Mouse (Mus musculus) midbrain, postnatal 0 days (tissue): ENCODE results near the gene Cdr2l. TPM values are rescaled to one million over a fixed set of nuclear protein-coding genes. Genes with fewer than 3 reads are reported as not detected.

Experiments used
- ATAC-seq: fragments of 200-750 bp; cut with Nextera tagmentation; 2 replicates; pipeline ENCODE4 v1.8.0; 2017; ENCODE audit warnings: moderate number of reproducible peaks, mild to moderate bottlenecking, moderate TSS enrichment, moderate library complexity; ENCODE audit not compliant: low FRiP score
- DNase-seq: peaks from one replicate; pipeline ENCODE4 v3.0.0-alpha.2; 2015; ENCODE audit warnings: low spot score
- H3K27ac ChIP-seq: fragments of 300-500 bp; sonication (generic); 2 replicates; pipeline ENCODE4 v1.5.1; 2014; ENCODE audit warnings: low read depth, mild to moderate bottlenecking, low read length, mixed read lengths
- H3K27me3 ChIP-seq: fragments of 300-500 bp; sonication (generic); 2 replicates; pipeline ENCODE4 v1.6.1; 2014; ENCODE audit warnings: low read length, control low read depth, mixed read lengths; ENCODE audit not compliant: insufficient read depth
- H3K36me3 ChIP-seq: fragments of 300-500 bp; sonication (generic); 2 replicates; pipeline ENCODE4 v1.6.1; 2014; ENCODE audit warnings: low read length, control low read depth, mixed read lengths; ENCODE audit not compliant: insufficient read depth
- H3K4me1 ChIP-seq: fragments of 300-500 bp; sonication (generic); 2 replicates; pipeline ENCODE4 v1.6.1; 2014; ENCODE audit warnings: mild to moderate bottlenecking, control low read depth, antibody characterized with exemption, low read length, mixed read lengths; ENCODE audit not compliant: insufficient read depth
- H3K4me2 ChIP-seq: fragments of 300-500 bp; sonication (generic); 2 replicates; pipeline ENCODE4 v1.6.1; 2014; ENCODE audit warnings: low read depth, mild to moderate bottlenecking, low read length, mixed read lengths; ENCODE audit not compliant: poor library complexity, severe bottlenecking
- H3K4me3 ChIP-seq: fragments of 300-500 bp; sonication (generic); 2 replicates; pipeline ENCODE4 v1.5.1; 2014; ENCODE audit warnings: low read depth, mild to moderate bottlenecking, low read length, moderate library complexity
- H3K9ac ChIP-seq: fragments of 300-500 bp; sonication (generic); replicated peaks from 2 replicates; pipeline ENCODE4 v1.6.1; 2014; ENCODE audit warnings: mild to moderate bottlenecking, low read length, moderate library complexity, mixed read lengths; ENCODE audit not compliant: poor library complexity, severe bottlenecking
- H3K9me3 ChIP-seq: fragments of 300-500 bp; sonication (generic); 2 replicates; pipeline ENCODE4 v1.6.1; 2016; ENCODE audit warnings: low read length, control low read depth
- CTCF ChIP-seq: IDR thresholded peaks from 2 replicates; pipeline ENCODE4 v1.5.1; 2016; ENCODE audit warnings: antibody characterized with exemption, mild to moderate bottlenecking
- WGBS: fragments of 180-500 bp; shearing (Covaris S2); extraction: QIAGEN DNeasy Blood & Tissue Kit; methylation state at CpG from one replicate; pipeline ENCODE4 v1.1.7; 2014; 5-methylcytosine and 5-hydroxymethylcytosine counted together
- polyA plus RNA-seq: library from polyadenylated mRNA; unstranded; fragments of >200 nt; fragmentation: Nextera tagmentation; extraction: Ambion mirVana; gene quantifications from 2 replicates; pipeline ENCODE4 v1.2.1, GENCODE M21; 2015
- total RNA-seq: library from RNA; depleted of rRNA; stranded (reverse); fragments of >200 nt; gene quantifications from 2 replicates; pipeline ENCODE4 v1.2.3, GENCODE M21; 2014; rRNA removed

Gene Cdr2l
- total RNA-seq (66.0 and 68.8 TPM in 2 replicates), polyA plus RNA-seq (16.0 and 17.2 TPM in 2 replicates)

- Histone ChIP-seq H3K27me3 (no peaks in the 10 kb centered on the region), H3K4me1 (peaks cover 17% of the 10 kb centered on the region), H3K4me3 (peak within 1 kb of the TSS; percentile 90), H3K4me2 (peak within 1 kb of the TSS; percentile 82), H3K36me3 (no peaks in the 10 kb centered on the region), H3K9me3 (no peaks in the 10 kb centered on the region), H3K9ac (peak within 1 kb of the TSS; percentile 97), H3K27ac (peak within 1 kb of the TSS; percentile 95)
- no peak for TF ChIP-seq CTCF
- ATAC-seq (peak; percentile 86), DNase-seq (peak; percentile 93)
- WGBS, result under 1% methylated on average over 71 of the region's 76 CpGs
These were observed at the start of gene Cdr2l for GRCm38 (mm10) chr11:115381743-115382539. Gene Cdr2l, plus strand, starts transcription at chr11:115381916.

GRCm38 (mm10) chr11:115334531-115334930 is 47.2 kb upstream of the Cdr2l start, which contains the start of gene Otop3:
Gene Otop3, plus strand, starts transcription at chr11:115334731.
- H3K4me1 ChIP-seq, result 0 out of 2 replicates have a peak, but pooled peaks cover 4% of the 10 kb centered on the region
- no peak within 1 kb of the TSS for H3K27ac ChIP-seq
- H3K36me3 ChIP-seq, result no peaks in the 10 kb centered on the region
- H3K9ac ChIP-seq, result peak within 1 kb of the TSS; percentile 66
- peak within 1 kb of the TSS; percentile 34 for H3K4me3 ChIP-seq
- ATAC-seq, result no peak
- H3K27me3 ChIP-seq, result peaks cover 14% of the 10 kb centered on the region; the same call in 1 of the 2 replicates
- peak within 1 kb of the TSS; percentile 61 for H3K4me2 ChIP-seq
- no peak for TF ChIP-seq CTCF
- peak; percentile 43 for DNase-seq
- H3K9me3 ChIP-seq, result no peaks in the 10 kb centered on the region
- WGBS, result 3% methylated on average over 29 of the region's 29 CpGs

- peaks cover 14% of the 10 kb centered on the region; the same call in 1 of the 2 replicates for H3K27me3 ChIP-seq
- DNase-seq (no peak), ATAC-seq (no peak)
- 0 out of 2 replicates have a peak, but pooled peaks cover 4% of the 10 kb centered on the region for H3K4me1 ChIP-seq
- no peak overlapping the region for H3K4me3 ChIP-seq
- TF ChIP-seq CTCF, result no peak
- H3K4me2 ChIP-seq, result peak overlapping the region; percentile 61; the same call in 1 of the 2 replicates
- no peaks in the 10 kb centered on the region for H3K9me3 ChIP-seq
- WGBS, result 57% methylated on average over 12 of the region's 12 CpGs
- H3K27ac ChIP-seq, result no peak overlapping the region
- H3K36me3 ChIP-seq, result no peaks in the 10 kb centered on the region
- no peak overlapping the region for H3K9ac ChIP-seq
These were observed 46.5 kb upstream of the Cdr2l start for GRCm38 (mm10) chr11:115335223-115335622.

GRCm38 (mm10) chr11:115336115-115336514 is 45.6 kb upstream of the Cdr2l start:
- Histone ChIP-seq H3K4me3 (no peak overlapping the region), H3K4me1 (0 out of 2 replicates have a peak, but pooled peaks cover 4% of the 10 kb centered on the region), H3K27me3 (peaks cover 14% of the 10 kb centered on the region; the same call in 1 of the 2 replicates), H3K36me3 (no peaks in the 10 kb centered on the region), H3K9ac (no peak overlapping the region), H3K27ac (no peak overlapping the region), H3K9me3 (no peaks in the 10 kb centered on the region), H3K4me2 (no peak overlapping the region)
- WGBS, result 19% methylated on average over 6 of the region's 6 CpGs
- no peak for ATAC-seq
- no peak for DNase-seq
- no peak for TF ChIP-seq CTCF

GRCm38 (mm10) chr11:115337350-115337749 is 44.4 kb upstream of the Cdr2l start:
- H3K4me2 ChIP-seq, result no peak overlapping the region
- no peak overlapping the region for H3K9ac ChIP-seq
- H3K36me3 ChIP-seq, result no peaks in the 10 kb centered on the region
- WGBS, result 61% methylated on average over 3 of the region's 3 CpGs
- TF ChIP-seq CTCF, result no peak
- H3K4me1 ChIP-seq, result 0 out of 2 replicates have a peak, but pooled peaks cover 4% of the 10 kb centered on the region
- H3K4me3 ChIP-seq, result no peak overlapping the region
- no peaks in the 10 kb centered on the region for H3K9me3 ChIP-seq
- H3K27ac ChIP-seq, result no peak overlapping the region
- peaks cover 11% of the 10 kb centered on the region; the same call in 1 of the 2 replicates for H3K27me3 ChIP-seq
- no peak for DNase-seq
- ATAC-seq, result no peak

- H3K4me1 ChIP-seq, result 0 out of 2 replicates have a peak, but pooled peaks cover 4% of the 10 kb centered on the region
- no peak overlapping the region for H3K4me3 ChIP-seq
- H3K4me2 ChIP-seq, result no peak overlapping the region
- ATAC-seq (no peak), DNase-seq (no peak)
- no peak for TF ChIP-seq CTCF
- H3K9ac ChIP-seq, result no peak overlapping the region
- H3K9me3 ChIP-seq, result no peaks in the 10 kb centered on the region
- peaks cover 11% of the 10 kb centered on the region; the same call in 1 of the 2 replicates for H3K27me3 ChIP-seq
- WGBS, result 75% methylated on average over 1 of the region's 1 CpGs
- no peaks in the 10 kb centered on the region for H3K36me3 ChIP-seq
- no peak overlapping the region for H3K27ac ChIP-seq
These were observed 43.9 kb upstream of the Cdr2l start for GRCm38 (mm10) chr11:115337826-115338225.
